Mouse (Mus musculus) spleen, postnatal 10 days (tissue): ENCODE measurements at regions not wholly inside any gene's neighbourhood (a gene's known extent, or its start where the extent isn't known, plus 50 kb on each side); places are given as distances from the start of the nearest gene placed in this dataset.

Source experiments
- DNase-seq, 2 experiments: peaks; one replicate each; pipeline ENCODE4 v3.0.0; 2021 to 2022; ENCODE audit warnings: low spot score in 2 of 2

- DNase-seq: no peak
Observed at GRCm38 (mm10) chr13:36807961-36808360, 73.0 kb upstream of the Nrn1 start.

GRCm38 (mm10) chr13:36789360-36789759 lies 54.4 kb upstream of the Nrn1 start:
- DNase-seq: peak in 1 of 2 experiments; percentile 16
